Mouse (Mus musculus) forebrain, embryonic 16.5 days (tissue): ENCODE data around the gene Kif1b. TPM values are rescaled to one million over a fixed set of nuclear protein-coding genes. Genes with fewer than 3 reads are reported as not detected.
A peak's percentile ranks its signal among the peaks of the same experiment; 100 is the strongest.

ENCODE experiments used
- ATAC-seq: fragments of 200-750 bp; cut with Nextera tagmentation; 2 replicates; pipeline ENCODE4 v1.8.0; 2017; ENCODE audit warnings: mild to moderate bottlenecking, moderate library complexity
- H3K27ac ChIP-seq: fragments of 300-500 bp; sonication (generic); 2 replicates; pipeline ENCODE4 v1.5.1; 2014; ENCODE audit warnings: low read length, control low read depth
- H3K27me3 ChIP-seq: fragments of 300-500 bp; sonication (generic); replicated peaks from 2 replicates; pipeline ENCODE4 v1.6.1; 2014; ENCODE audit warnings: low read length; ENCODE audit not compliant: control insufficient read depth, insufficient read depth
- H3K36me3 ChIP-seq: fragments of 300-500 bp; sonication (generic); 2 replicates; pipeline ENCODE4 v1.6.1; 2014; ENCODE audit not compliant: control insufficient read depth, insufficient read depth
- H3K4me1 ChIP-seq: fragments of 300-500 bp; sonication (generic); replicated peaks from 2 replicates; pipeline ENCODE4 v1.6.1; 2014; ENCODE audit warnings: low read length; ENCODE audit not compliant: control insufficient read depth, insufficient read depth
- H3K4me2 ChIP-seq: fragments of 300-500 bp; sonication (generic); 2 replicates; pipeline ENCODE4 v1.6.1; 2014; ENCODE audit warnings: mild to moderate bottlenecking, low read length, control low read depth
- H3K4me3 ChIP-seq: fragments of 300-500 bp; sonication (generic); replicated peaks from 2 replicates; pipeline ENCODE4 v1.5.1; 2014; ENCODE audit warnings: mild to moderate bottlenecking, low read length, control low read depth
- H3K9ac ChIP-seq: fragments of 300-500 bp; sonication (generic); replicated peaks from 2 replicates; pipeline ENCODE4 v1.6.1; 2014; ENCODE audit warnings: low read depth, low read length, control low read depth
- H3K9me3 ChIP-seq: fragments of 300-500 bp; sonication (generic); 2 replicates; pipeline ENCODE4 v1.6.1; 2016; ENCODE audit warnings: low read length; ENCODE audit not compliant: control insufficient read depth
- WGBS: fragments of 180-500 bp; shearing (Covaris S2); extraction: QIAGEN DNeasy Blood & Tissue Kit; methylation state at CpG from one replicate; pipeline ENCODE4 v1.1.7; 2014; 5-methylcytosine and 5-hydroxymethylcytosine counted together
- polyA plus RNA-seq: library from polyadenylated mRNA; unstranded; fragments of >200 nt; fragmentation: Nextera tagmentation; extraction: Ambion mirVana; gene quantifications from 2 replicates; pipeline ENCODE4 v1.2.1, GENCODE M21; 2015

Gene Kif1b
- polyA plus RNA-seq, 1 experiment from 2014 or later, result 131 TPM

DNA sequence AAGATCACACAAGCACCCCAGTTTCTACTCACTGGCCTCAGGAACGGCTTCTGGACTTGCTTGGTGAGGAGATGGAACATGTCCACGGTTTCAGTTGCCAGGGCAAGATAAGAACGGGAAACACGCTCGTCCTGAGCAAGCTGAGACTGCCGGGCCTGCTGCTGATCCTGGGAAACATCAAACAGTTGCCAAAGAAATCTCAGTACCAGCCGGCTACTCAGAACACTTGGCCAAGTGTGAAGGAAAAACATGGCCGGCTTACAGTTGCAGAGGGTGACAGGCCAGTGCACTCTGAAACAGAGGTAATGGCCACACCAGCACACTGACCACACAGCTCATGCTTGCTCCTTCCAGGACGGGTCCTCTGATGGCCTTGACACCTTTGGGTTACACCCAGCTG, 29.9 kb upstream of the Kif1b start:
- no peak overlapping the region for H3K9ac ChIP-seq
- H3K27me3 ChIP-seq, result no peaks in the 10 kb centered on the region
- H3K4me3 ChIP-seq, result no peak overlapping the region
- no peak for ATAC-seq
- H3K9me3 ChIP-seq, result no peaks in the 10 kb centered on the region
- peaks cover 21% of the 10 kb centered on the region for H3K36me3 ChIP-seq
- WGBS, result 85% methylated on average over 9 of the region's 9 CpGs
- H3K27ac ChIP-seq, result no peak overlapping the region
- no peak overlapping the region for H3K4me2 ChIP-seq
- H3K4me1 ChIP-seq, result no peaks in the 10 kb centered on the region

- Histone ChIP-seq H3K4me3 (no peak overlapping the region), H3K4me2 (no peak overlapping the region), H3K27ac (no peak overlapping the region), H3K9ac (no peak overlapping the region), H3K27me3 (no peaks in the 10 kb centered on the region), H3K4me1 (no peaks in the 10 kb centered on the region), H3K9me3 (no peaks in the 10 kb centered on the region), H3K36me3 (peaks cover 25% of the 10 kb centered on the region)
- no peak for ATAC-seq
- WGBS, result 94% methylated on average over 7 of the region's 7 CpGs
Measured at GRCm38 (mm10) chr4:149336302-149336701, 28.8 kb upstream of the Kif1b start.

DNA sequence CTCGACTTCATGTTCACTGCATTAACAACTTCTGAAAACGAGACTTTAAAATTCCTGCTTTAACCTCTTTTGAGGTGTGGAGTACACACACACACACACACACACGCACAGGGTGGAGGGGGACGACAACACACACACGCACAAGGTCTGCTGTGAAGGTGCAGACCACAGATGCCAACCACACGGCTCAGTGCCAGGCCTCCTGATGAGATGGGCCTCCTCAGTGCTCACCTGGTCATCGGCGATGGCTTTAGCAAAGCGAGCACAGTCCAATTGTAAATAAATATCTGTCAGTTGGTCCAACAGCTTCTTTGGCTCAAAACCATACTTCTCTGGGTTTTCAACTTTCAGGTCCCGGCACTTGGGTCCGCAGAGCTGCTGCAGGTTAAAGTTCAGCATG, 27.4 kb upstream of the Kif1b start:
- no peak for ATAC-seq
- Histone ChIP-seq H3K4me2 (no peak overlapping the region), H3K9me3 (no peaks in the 10 kb centered on the region), H3K36me3 (peaks cover 35% of the 10 kb centered on the region), H3K27me3 (no peaks in the 10 kb centered on the region), H3K4me1 (no peaks in the 10 kb centered on the region), H3K9ac (no peak overlapping the region), H3K4me3 (no peak overlapping the region), H3K27ac (no peak overlapping the region)
- WGBS, result 94% methylated on average over 11 of the region's 11 CpGs

- peaks cover 47% of the 10 kb centered on the region for H3K36me3 ChIP-seq
- ATAC-seq, result no peak
- 88% methylated on average over 7 of the region's 7 CpGs for WGBS
- H3K27me3 ChIP-seq, result no peaks in the 10 kb centered on the region
- H3K9ac ChIP-seq, result no peak overlapping the region
- no peaks in the 10 kb centered on the region for H3K4me1 ChIP-seq
- no peaks in the 10 kb centered on the region for H3K9me3 ChIP-seq
- no peak overlapping the region for H3K4me3 ChIP-seq
- H3K4me2 ChIP-seq, result no peak overlapping the region
- no peak overlapping the region for H3K27ac ChIP-seq
Measured at GRCm38 (mm10) chr4:149332726-149333125, 25.2 kb upstream of the Kif1b start.

GRCm38 (mm10) chr4:149330495-149330894, 23.0 kb upstream of the Kif1b start:
- Histone ChIP-seq H3K4me3 (no peak overlapping the region), H3K4me2 (no peak overlapping the region), H3K27me3 (no peaks in the 10 kb centered on the region), H3K36me3 (peaks cover 44% of the 10 kb centered on the region), H3K9me3 (no peaks in the 10 kb centered on the region), H3K9ac (no peak overlapping the region), H3K27ac (no peak overlapping the region), H3K4me1 (no peaks in the 10 kb centered on the region)
- WGBS, result 94% methylated on average over 5 of the region's 5 CpGs
- ATAC-seq, result no peak

- no peak overlapping the region for H3K4me3 ChIP-seq
- peaks cover 33% of the 10 kb centered on the region for H3K36me3 ChIP-seq
- no peaks in the 10 kb centered on the region for H3K27me3 ChIP-seq
- no peak for ATAC-seq
- H3K9me3 ChIP-seq, result no peaks in the 10 kb centered on the region
- no peak overlapping the region for H3K27ac ChIP-seq
- no peaks in the 10 kb centered on the region for H3K4me1 ChIP-seq
- WGBS, result 78% methylated on average over 4 of the region's 4 CpGs
- H3K4me2 ChIP-seq, result no peak overlapping the region
- no peak overlapping the region for H3K9ac ChIP-seq
Measured at GRCm38 (mm10) chr4:149328735-149329134, 21.2 kb upstream of the Kif1b start.

- ATAC-seq, result no peak
- H3K27ac ChIP-seq, result no peak overlapping the region
- H3K27me3 ChIP-seq, result no peaks in the 10 kb centered on the region
- peaks cover 29% of the 10 kb centered on the region for H3K36me3 ChIP-seq
- 90% methylated on average over 7 of the region's 7 CpGs for WGBS
- no peak overlapping the region for H3K4me3 ChIP-seq
- H3K4me2 ChIP-seq, result no peak overlapping the region
- no peak overlapping the region for H3K9ac ChIP-seq
- H3K4me1 ChIP-seq, result no peaks in the 10 kb centered on the region
- no peaks in the 10 kb centered on the region for H3K9me3 ChIP-seq
Measured at GRCm38 (mm10) chr4:149327281-149327680, 19.8 kb upstream of the Kif1b start.

DNA sequence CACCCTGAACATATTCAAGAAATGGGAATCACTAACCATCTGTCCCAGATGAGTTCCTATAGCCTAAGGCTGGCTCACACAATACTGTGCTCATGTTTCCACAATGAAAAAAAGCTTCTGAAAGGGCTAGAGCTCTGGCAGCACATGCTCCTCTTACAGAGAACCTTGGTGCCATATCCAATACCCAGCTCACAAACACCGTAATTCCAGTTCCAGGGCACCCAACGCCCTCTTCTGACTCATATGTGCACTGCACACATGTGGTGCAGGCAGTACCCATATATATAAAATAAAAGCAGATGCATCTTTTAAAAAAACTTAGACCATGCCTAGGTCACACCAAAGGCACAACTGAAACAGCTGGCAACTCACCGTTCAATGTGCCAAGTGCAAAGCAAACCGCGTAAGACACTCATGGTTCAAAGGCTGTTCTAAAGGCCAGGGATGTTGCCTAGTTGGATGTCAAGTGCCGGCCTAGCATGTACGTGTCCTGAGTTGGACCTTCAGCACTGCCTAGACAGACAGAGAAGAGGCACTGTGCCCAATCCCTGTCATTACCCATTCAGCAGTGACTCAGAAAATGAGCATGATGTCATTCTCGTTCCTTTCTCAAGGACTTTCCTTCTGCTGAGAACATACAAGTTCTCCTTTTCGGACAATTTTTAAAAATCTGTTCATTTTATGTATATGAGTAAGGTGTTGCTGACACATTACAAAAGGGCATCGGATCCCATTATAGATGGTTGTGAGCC, 18.1 kb upstream of the Kif1b start:
- Histone ChIP-seq H3K27ac (no peak overlapping the region), H3K27me3 (no peaks in the 10 kb centered on the region), H3K9ac (no peak overlapping the region), H3K4me1 (no peaks in the 10 kb centered on the region), H3K4me3 (no peak overlapping the region), H3K4me2 (no peak overlapping the region), H3K36me3 (peaks cover 19% of the 10 kb centered on the region), H3K9me3 (no peaks in the 10 kb centered on the region)
- ATAC-seq, result peak; percentile 43; the same call in 1 of the 2 replicates
- WGBS, result 80% methylated on average over 10 of the region's 10 CpGs

GRCm38 (mm10) chr4:149323730-149324129, 16.2 kb upstream of the Kif1b start:
- H3K4me3 ChIP-seq, result no peak overlapping the region
- H3K9me3 ChIP-seq, result no peaks in the 10 kb centered on the region
- no peak for ATAC-seq
- H3K4me1 ChIP-seq, result 0 out of 2 replicates have a peak, but pooled peaks cover 3% of the 10 kb centered on the region
- 88% methylated on average over 16 of the region's 16 CpGs for WGBS
- H3K4me2 ChIP-seq, result no peak overlapping the region
- no peak overlapping the region for H3K9ac ChIP-seq
- no peaks in the 10 kb centered on the region for H3K27me3 ChIP-seq
- H3K27ac ChIP-seq, result no peak overlapping the region
- peaks cover 3% of the 10 kb centered on the region; the same call in 1 of the 2 replicates for H3K36me3 ChIP-seq

GRCm38 (mm10) chr4:149322718-149323117, 15.2 kb upstream of the Kif1b start:
- no peak for ATAC-seq
- Histone ChIP-seq H3K4me1 (peaks cover 6% of the 10 kb centered on the region), H3K27me3 (no peaks in the 10 kb centered on the region), H3K36me3 (no peaks in the 10 kb centered on the region), H3K9ac (no peak overlapping the region), H3K27ac (no peak overlapping the region), H3K4me2 (no peak overlapping the region), H3K9me3 (no peaks in the 10 kb centered on the region), H3K4me3 (no peak overlapping the region)
- WGBS, result 82% methylated on average over 6 of the region's 6 CpGs
